In genomic region chr3:69317251-69318125, GRCm38 (mm10) we compare ENCODE assay signal across 8 mouse cellular contexts. TPM values are rescaled to one million over a fixed set of nuclear protein-coding genes. Genes with fewer than 3 reads are reported as not detected.
A peak's percentile ranks its signal among the peaks of the same experiment; 100 is the strongest.
DNase-seq lines count a peak whose midpoint lies in the region; ATAC-seq lines count a peak whose summit lies in the region.

No protein-coding gene starts in this region.

- ATAC-seq in embryonic facial prominence, embryonic 11.5 days (replicated peaks; ENCODE audit: insufficient number of reproducible peaks, low FRiP score, low TSS enrichment, low read depth) = peak; percentile 37
- ATAC-seq in heart, embryonic 15.5 days (replicated peaks; ENCODE audit: insufficient number of reproducible peaks, insufficient read depth, low FRiP score, low read depth) = peak; percentile 45
- ATAC-seq in midbrain, embryonic 14.5 days (ENCODE audit: low FRiP score, low TSS enrichment) = peak; percentile 53

- peak overlapping the region; percentile 81 for H3K4me2 ChIP-seq in embryonic facial prominence, embryonic 11.5 days (ENCODE audit: low read depth, low read length)
- H3K4me2 ChIP-seq in heart, embryonic 15.5 days = peak overlapping the region; percentile 95
- H3K4me2 ChIP-seq in midbrain, embryonic 14.5 days (ENCODE audit: low read length) = peak overlapping the region; percentile 89

- H3K9ac ChIP-seq in embryonic facial prominence, embryonic 11.5 days (replicated peaks; ENCODE audit: low read length) = peak overlapping the region; percentile 78
- H3K9ac ChIP-seq in heart, embryonic 15.5 days = peak overlapping the region; percentile 81
- peak overlapping the region; percentile 92 for H3K9ac ChIP-seq in midbrain, embryonic 14.5 days (replicated peaks; ENCODE audit: low read length)

- no peaks in the 10 kb centered on the region for H3K9me3 ChIP-seq in embryonic facial prominence, embryonic 11.5 days (replicated peaks; ENCODE audit: control insufficient read depth, low read length)
- no peaks in the 10 kb centered on the region for H3K9me3 ChIP-seq in heart, embryonic 15.5 days (replicated peaks)
- H3K9me3 ChIP-seq in midbrain, embryonic 14.5 days (ENCODE audit: control insufficient read depth, low read length) = no peaks in the 10 kb centered on the region

- H3K4me3 ChIP-seq in embryonic facial prominence, embryonic 11.5 days (ENCODE audit: low read depth, low read length) = peak overlapping the region; percentile 63
- H3K4me3 ChIP-seq in heart, embryonic 15.5 days = peak overlapping the region; percentile 72
- H3K4me3 ChIP-seq in midbrain, embryonic 14.5 days (replicated peaks; ENCODE audit: low read depth, low read length) = peak overlapping the region; percentile 86

- DNase-seq in cerebellum, adult 8-10 months = peak; percentile 41
- DNase-seq in cerebellum, postnatal 36 days = no peak
- peak; percentile 65 for DNase-seq in R1 (ENCODE audit: low read depth, low spot score)
- peak; percentile 62 for DNase-seq in embryonic facial prominence, embryonic 11.5 days (ENCODE audit: low spot score)
- peak; percentile 11 for DNase-seq in large intestine, adult 2 months (ENCODE audit: low read depth, low spot score)
- DNase-seq in midbrain, embryonic 14.5 days = peak; percentile 81
- DNase-seq in testis, postnatal 14 days (ENCODE audit: low spot score) = peak; percentile 23

- H3K36me3 ChIP-seq in embryonic facial prominence, embryonic 11.5 days (replicated peaks; ENCODE audit: control insufficient read depth, insufficient read depth, low read depth, low read length) = no peaks in the 10 kb centered on the region
- H3K36me3 ChIP-seq in heart, embryonic 15.5 days = no peaks in the 10 kb centered on the region
- H3K36me3 ChIP-seq in midbrain, embryonic 14.5 days (ENCODE audit: control insufficient read depth, insufficient read depth, low read length) = no peaks in the 10 kb centered on the region

- under 1% methylated on average over 73 of the region's 73 CpGs for WGBS in embryonic facial prominence, embryonic 11.5 days
- under 1% methylated on average over 72 of the region's 73 CpGs for WGBS in heart, embryonic 15.5 days
- under 1% methylated on average over 73 of the region's 73 CpGs for WGBS in large intestine, adult 2 months
- WGBS in midbrain, embryonic 14.5 days = under 1% methylated on average over 73 of the region's 73 CpGs

- H3K4me1 ChIP-seq in embryonic facial prominence, embryonic 11.5 days (ENCODE audit: control insufficient read depth, insufficient read depth, low read length) = no peaks in the 10 kb centered on the region
- H3K4me1 ChIP-seq in heart, embryonic 15.5 days (replicated peaks) = peaks cover 16% of the 10 kb centered on the region
- H3K4me1 ChIP-seq in midbrain, embryonic 14.5 days (ENCODE audit: control insufficient read depth, insufficient read depth, low read length) = peaks cover 23% of the 10 kb centered on the region

- no peaks in the 10 kb centered on the region for H3K27me3 ChIP-seq in embryonic facial prominence, embryonic 11.5 days (ENCODE audit: control insufficient read depth, insufficient read depth, low read length)
- peaks cover 4% of the 10 kb centered on the region; the same call in 1 of the 2 replicates for H3K27me3 ChIP-seq in heart, embryonic 15.5 days
- H3K27me3 ChIP-seq in midbrain, embryonic 14.5 days (ENCODE audit: control insufficient read depth, insufficient read depth, low read length) = no peaks in the 10 kb centered on the region

- no peak overlapping the region for H3K27ac ChIP-seq in embryonic facial prominence, embryonic 11.5 days (replicated peaks; ENCODE audit: low read depth, low read length)
- peak overlapping the region; percentile 78 for H3K27ac ChIP-seq in heart, embryonic 15.5 days
- H3K27ac ChIP-seq in midbrain, embryonic 14.5 days (replicated peaks; ENCODE audit: low read depth, low read length) = peak overlapping the region; percentile 93

RNA-seq across cellular contexts. Expression of gene Ppm1l, which starts 0.8 kb away (rescaled TPM):
- 9.3 and 10.4 TPM in 2 replicates for polyA plus RNA-seq in embryonic facial prominence, embryonic 11.5 days (2014; fragmentation: Nextera tagmentation; extraction: Ambion mirVana)
- 8.5 and 9.4 TPM in 2 replicates for polyA plus RNA-seq in heart, embryonic 15.5 days (2015; fragmentation: Nextera tagmentation; extraction: Ambion mirVana)
- polyA plus RNA-seq in large intestine, adult 2 months (2012; rRNA removed) = 2.6 and 3.3 TPM in 2 replicates
- polyA plus RNA-seq in midbrain, embryonic 14.5 days (2014; fragmentation: Nextera tagmentation; extraction: Ambion mirVana) = 20.4 and 26.2 TPM in 2 replicates

Comparison
In these comparisons a context has a peak if more than half of its experiments do, and no peak if none do; other contexts are left out.
1. DNase-seq: peak in cerebellum, adult 8-10 months (single experiment), R1 (single experiment), embryonic facial prominence, embryonic 11.5 days (single experiment), large intestine, adult 2 months (single experiment), midbrain, embryonic 14.5 days (single experiment) and testis, postnatal 14 days (single experiment); none in cerebellum, postnatal 36 days (0 of 2).
2. Peak in every context shown above with its lines, with median percentiles within 50 percentile points of each other: ATAC-seq, H3K4me2 ChIP-seq, H3K4me3 ChIP-seq and H3K9ac ChIP-seq.